Mouse (Mus musculus): ENCODE measurements around the gene Gm2001.
"Not testable (repeated sequence)": the region's sequence is repeated elsewhere in the genome, so short reads cannot be mapped to it uniquely, and the experiment has no call there.

The Gm2001 gene

DNA sequence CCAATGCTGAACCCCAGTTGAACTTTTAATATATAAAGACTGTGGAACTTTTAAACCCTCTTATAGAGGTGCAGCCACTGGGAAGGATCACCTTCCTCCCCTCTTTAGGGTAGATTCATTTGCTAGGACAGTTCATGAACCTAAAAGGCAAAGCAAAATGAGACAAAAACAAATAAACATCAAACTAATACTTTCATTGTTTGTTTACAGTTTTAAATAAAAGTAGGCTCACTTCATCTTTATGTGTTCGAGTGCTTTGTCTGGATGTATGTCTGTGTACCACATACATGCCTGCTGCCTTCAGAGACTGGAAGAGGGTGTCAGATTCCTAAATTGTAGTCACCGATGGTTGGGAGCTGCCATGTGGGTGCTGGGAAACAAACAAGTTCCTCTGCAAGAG lies at the start of gene Gm2001:
Gene Gm2001, minus strand, starts transcription at position 101 of the 400 bp plus-strand sequence.
- DNase-seq, result not testable (repeated sequence)

DNA sequence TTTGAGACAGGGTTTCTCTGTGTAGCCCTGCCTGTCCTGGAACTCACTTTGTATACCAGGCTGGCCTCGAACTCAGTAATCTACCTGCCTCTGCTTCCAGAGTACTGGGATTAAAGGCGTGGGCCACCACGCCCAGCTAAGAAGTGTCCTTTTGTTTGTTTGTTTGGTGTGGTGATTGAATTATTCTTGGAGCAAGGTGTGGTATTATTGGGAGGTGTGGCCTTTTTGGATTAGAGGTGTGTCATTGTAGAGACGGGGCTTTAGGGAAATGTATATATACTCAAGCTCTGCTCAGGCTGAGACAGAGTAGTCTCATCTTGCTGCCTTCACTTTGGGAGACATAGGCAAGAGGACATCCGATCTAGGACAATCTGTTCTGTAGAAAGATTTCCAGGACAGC lies 31.6 kb upstream of the Gm2001 start, which contains the start of gene Gm2016:
Gene Gm2016, plus strand, starts transcription at position 301 of the 400 bp plus-strand sequence.
- DNase-seq, result not testable (repeated sequence)

DNA sequence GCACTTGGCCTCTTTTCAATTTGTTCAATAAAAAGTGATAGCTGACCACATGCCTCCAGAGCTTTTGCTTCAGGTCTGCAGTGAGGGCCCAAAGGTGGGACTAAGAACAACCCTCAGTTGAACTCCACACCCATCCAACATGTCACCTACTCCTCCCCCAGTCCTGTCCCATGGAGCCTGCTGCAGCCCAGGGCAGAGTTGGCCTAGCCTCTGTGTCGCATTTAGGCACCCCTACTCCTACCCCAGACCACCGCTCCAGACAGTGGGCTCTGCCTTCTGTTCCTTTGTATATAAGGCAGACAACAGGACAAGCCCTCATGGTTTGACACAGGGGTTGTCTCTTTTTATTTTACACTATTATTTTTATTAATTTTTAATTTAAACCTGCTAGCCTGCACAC lies 21.9 kb upstream of the Gm2001 start:
- not testable (repeated sequence) for DNase-seq

DNA sequence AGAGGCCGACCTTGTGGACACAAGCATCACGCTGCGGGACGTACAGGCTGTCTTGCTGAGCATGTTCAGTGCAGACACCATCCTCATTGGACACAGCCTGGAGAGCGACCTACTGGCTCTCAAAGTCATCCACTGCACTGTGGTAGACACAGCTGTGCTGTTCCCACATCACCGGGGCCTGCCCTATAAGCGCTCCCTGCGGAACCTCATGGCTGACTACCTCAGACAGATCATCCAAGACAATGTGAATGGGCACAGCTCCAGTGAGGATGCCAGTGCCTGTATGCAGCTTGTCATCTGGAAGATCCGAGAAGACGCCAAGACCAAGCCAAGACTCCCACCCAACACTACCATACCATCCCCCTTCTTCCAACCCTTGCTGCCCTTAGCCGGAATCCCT lies 21.5 kb upstream of the Gm2001 start:
- DNase-seq, result not testable (repeated sequence)

DNA sequence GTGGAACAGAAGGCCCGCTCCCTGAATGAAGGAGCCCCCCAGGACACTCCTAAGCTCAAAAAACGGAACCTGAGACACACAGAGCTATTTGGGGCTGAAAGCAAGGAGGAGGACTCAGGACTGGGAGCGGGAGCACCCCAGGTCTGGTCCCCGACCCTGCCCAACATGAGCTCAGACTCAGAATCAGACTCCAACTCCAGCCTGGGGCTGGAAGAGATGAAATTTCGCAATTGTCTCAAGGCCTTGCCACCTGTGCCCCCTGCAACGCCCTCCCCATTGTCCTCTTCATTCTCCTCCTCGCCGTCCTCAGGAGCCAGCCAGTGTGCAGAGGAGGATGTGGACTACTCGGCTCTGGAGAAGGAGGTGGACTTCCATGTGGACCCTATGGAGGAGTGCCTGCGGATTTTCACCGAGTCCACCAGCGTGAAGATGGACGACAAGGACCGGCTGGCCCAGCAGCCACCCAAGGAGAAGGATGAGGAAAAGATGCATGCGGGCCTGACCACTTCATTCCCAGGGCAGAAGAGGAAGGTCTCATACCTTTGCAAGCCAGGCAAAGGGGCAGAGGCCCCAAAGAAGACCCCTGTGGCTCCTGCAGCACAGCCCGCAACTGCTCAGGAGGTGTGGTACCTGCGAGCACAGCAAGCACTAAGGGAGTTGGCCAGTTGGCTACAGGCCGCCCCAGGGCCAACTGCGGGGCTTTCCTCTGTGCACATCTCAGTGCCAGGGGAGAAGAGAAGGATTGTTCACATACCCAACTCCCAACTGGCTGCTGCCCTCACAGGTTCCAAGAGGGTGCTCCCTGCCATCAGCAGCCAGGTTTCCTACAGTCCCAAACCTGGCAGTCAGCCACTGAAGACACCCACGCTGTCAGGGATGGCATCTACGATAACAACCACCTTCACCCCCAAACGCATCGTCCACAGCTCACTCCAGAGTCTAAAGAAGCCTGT lies 19.9 kb upstream of the Gm2001 start:
- not testable (repeated sequence) for DNase-seq

DNA sequence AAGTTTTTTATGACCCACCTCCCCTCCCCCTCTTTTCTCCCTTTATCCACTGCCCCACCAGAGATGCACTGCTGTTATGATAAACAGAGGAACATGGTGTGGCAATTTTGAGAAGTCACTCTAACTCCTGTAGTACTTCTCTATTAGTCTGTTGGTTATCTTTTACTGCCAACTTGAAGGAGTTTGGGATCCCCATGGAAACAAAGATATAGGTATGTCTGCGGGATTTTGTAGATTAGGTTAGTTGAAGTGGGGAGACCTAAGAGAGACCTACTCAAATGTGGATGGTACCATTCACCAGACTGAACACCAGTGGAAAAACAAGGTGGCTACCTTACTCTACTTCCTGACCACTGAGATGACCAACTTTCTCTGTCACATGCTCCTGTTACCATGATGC lies 13.9 kb upstream of the Gm2001 start:
- not testable (repeated sequence) for DNase-seq

DNA sequence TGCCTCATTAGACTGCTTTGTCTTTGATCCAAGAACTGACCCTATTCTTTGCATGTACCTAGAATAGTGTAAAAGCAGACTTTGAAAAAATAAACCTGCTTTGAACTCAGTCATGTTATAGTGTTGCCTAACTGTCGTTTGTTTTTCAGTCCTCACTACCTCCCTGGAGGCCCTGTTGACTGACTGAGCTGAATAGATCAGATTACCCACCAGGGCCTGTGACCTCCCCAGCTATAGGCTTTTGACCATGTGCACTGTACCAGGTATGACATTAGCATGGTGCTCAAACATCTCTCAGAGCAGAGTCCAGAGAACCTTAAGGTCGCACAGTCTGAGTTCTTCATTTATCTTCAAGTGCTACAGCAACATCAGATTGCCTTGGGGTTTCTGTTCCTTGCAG lies 8.5 kb upstream of the Gm2001 start:
- DNase-seq, result not testable (repeated sequence)

DNA sequence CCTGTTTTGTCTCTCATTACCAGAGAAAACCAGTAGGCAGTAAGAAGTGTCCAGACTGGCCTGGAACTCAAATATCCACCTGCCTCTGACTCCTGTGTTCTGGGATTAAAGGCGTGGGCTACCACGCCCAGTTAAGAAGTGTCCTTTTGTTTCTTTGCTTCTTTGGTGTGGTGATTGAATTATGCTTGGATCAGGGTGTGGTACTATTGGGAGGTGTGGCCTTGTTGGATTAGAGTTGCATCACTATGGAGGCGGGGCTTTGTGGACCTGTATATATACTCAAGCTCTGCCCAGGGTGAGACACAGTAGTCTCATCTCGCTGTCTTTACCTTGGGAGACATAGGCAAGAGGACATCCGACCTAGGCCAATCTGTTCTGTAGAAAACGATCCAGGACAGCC lies 25.9 kb downstream of the Gm2001 start, which contains the start of gene BB287469:
Gene BB287469, plus strand, starts transcription at position 301 of the 400 bp plus-strand sequence.
- not testable (repeated sequence) for DNase-seq

DNA sequence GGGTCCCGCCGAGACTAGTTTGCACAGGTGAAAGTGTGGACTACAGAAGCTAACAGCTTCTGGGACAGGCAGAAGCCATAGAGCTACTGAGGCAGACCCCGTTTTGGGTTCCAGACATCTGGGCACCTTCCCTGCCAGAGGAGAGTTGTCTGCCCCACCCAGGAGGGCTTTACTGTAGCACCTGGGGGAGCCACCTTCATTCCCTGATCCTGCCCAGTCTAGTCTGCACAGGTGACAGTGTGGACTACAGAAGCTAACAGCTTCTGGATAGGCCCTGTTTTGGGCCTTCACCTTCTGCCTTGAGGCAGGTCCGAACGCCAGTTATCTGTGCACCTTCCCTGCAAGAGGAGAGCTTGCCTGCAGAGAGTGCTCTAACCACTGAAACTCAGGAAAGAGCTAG lies 44.2 kb downstream of the Gm2001 start:
- not testable (repeated sequence) for DNase-seq

DNA sequence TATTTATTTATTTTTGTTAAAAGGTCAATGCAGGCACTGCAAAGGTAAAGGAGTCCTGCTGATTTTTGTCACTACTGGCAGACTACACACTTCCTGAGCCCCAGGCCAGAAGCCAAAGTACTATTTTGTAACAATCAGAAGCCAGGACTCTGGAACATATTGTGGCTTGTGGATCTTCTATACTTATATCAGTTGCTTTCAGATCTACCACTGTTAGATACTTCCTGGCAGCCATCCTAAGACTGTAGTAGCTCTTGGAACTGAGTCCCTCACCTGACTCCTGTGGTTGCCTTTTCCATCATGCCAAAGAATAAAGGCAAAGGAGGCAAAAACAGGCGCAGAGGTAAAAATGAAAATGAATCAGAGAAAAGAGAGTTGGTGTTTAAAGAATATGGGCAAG lies 46.9 kb downstream of the Gm2001 start, which contains the start of gene Gm21936:
Gene Gm21936, plus strand, starts transcription at position 301 of the 400 bp plus-strand sequence.
- DNase-seq, result not testable (repeated sequence)
